Mouse (Mus musculus): Measurements from ENCODE around the gene Mllt10. TPM values are rescaled to one million over a fixed set of nuclear protein-coding genes. Genes with fewer than 3 reads are reported as not detected.
A peak's percentile ranks its signal among the peaks of the same experiment; 100 is the strongest.

The Mllt10 gene
- polyA plus RNA-seq, 1 experiment from 2014 or later, result 54.1 TPM

- H3K36me3 ChIP-seq (ENCODE audit: control insufficient read depth, insufficient read depth, low read length), result peaks cover 15% of the 10 kb centered on the region
- no peak overlapping the region for H3K27ac ChIP-seq (ENCODE audit: low read depth, low read length)
- H3K4me1 ChIP-seq (ENCODE audit: control insufficient read depth, insufficient read depth, low read length), result no peaks in the 10 kb centered on the region
- H3K9me3 ChIP-seq (ENCODE audit: control insufficient read depth, low read length), result no peaks in the 10 kb centered on the region
- no peak for ATAC-seq (ENCODE audit: low FRiP score)
- no peak overlapping the region for H3K4me3 ChIP-seq (ENCODE audit: low read depth, low read length)
- DNase-seq (ENCODE audit: low spot score, missing footprints), result no peak
- WGBS, result 90% methylated on average over 6 of the region's 6 CpGs
- H3K27me3 ChIP-seq (ENCODE audit: control insufficient read depth, insufficient read depth, low read length), result no peaks in the 10 kb centered on the region
- no peak overlapping the region for H3K4me2 ChIP-seq
- no peak overlapping the region for H3K9ac ChIP-seq (ENCODE audit: low read length)
Observed at GRCm38 (mm10) chr2:18208578-18208977, 153.5 kb downstream of the Mllt10 start.

GRCm38 (mm10) chr2:18209211-18209823, 154.3 kb downstream of the Mllt10 start:
- DNase-seq (ENCODE audit: low spot score, missing footprints), result no peak
- Histone ChIP-seq H3K9me3 (ENCODE audit: control insufficient read depth, low read length) (no peaks in the 10 kb centered on the region), H3K36me3 (ENCODE audit: control insufficient read depth, insufficient read depth, low read length) (peaks cover 15% of the 10 kb centered on the region), H3K4me1 (ENCODE audit: control insufficient read depth, insufficient read depth, low read length) (no peaks in the 10 kb centered on the region), H3K27ac (ENCODE audit: low read depth, low read length) (no peak overlapping the region), H3K27me3 (ENCODE audit: control insufficient read depth, insufficient read depth, low read length) (no peaks in the 10 kb centered on the region), H3K9ac (ENCODE audit: low read length) (no peak overlapping the region), H3K4me3 (ENCODE audit: low read depth, low read length) (no peak overlapping the region), H3K4me2 (no peak overlapping the region)
- no peak for ATAC-seq (ENCODE audit: low FRiP score)
- WGBS, result 90% methylated on average over 7 of the region's 7 CpGs

GRCm38 (mm10) chr2:18209948-18210347, 154.9 kb downstream of the Mllt10 start:
- Histone ChIP-seq H3K4me3 (ENCODE audit: low read depth, low read length) (no peak overlapping the region), H3K9me3 (ENCODE audit: control insufficient read depth, low read length) (no peaks in the 10 kb centered on the region), H3K4me1 (ENCODE audit: control insufficient read depth, insufficient read depth, low read length) (no peaks in the 10 kb centered on the region), H3K9ac (ENCODE audit: low read length) (no peak overlapping the region), H3K36me3 (ENCODE audit: control insufficient read depth, insufficient read depth, low read length) (peaks cover 15% of the 10 kb centered on the region), H3K27ac (ENCODE audit: low read depth, low read length) (no peak overlapping the region), H3K27me3 (ENCODE audit: control insufficient read depth, insufficient read depth, low read length) (no peaks in the 10 kb centered on the region), H3K4me2 (no peak overlapping the region)
- WGBS, result 88% methylated on average over 4 of the region's 4 CpGs
- DNase-seq (ENCODE audit: low spot score, missing footprints) (no peak), ATAC-seq (ENCODE audit: low FRiP score) (no peak)

- H3K27me3 ChIP-seq (ENCODE audit: control insufficient read depth, insufficient read depth, low read length), result no peaks in the 10 kb centered on the region
- 84% methylated on average over 2 of the region's 2 CpGs for WGBS
- no peak overlapping the region for H3K4me2 ChIP-seq
- H3K4me3 ChIP-seq (ENCODE audit: low read depth, low read length), result no peak overlapping the region
- H3K9me3 ChIP-seq (ENCODE audit: control insufficient read depth, low read length), result no peaks in the 10 kb centered on the region
- ATAC-seq (ENCODE audit: low FRiP score) (no peak), DNase-seq (ENCODE audit: low spot score, missing footprints) (no peak)
- H3K27ac ChIP-seq (ENCODE audit: low read depth, low read length), result no peak overlapping the region
- H3K9ac ChIP-seq (ENCODE audit: low read length), result no peak overlapping the region
- no peaks in the 10 kb centered on the region for H3K4me1 ChIP-seq (ENCODE audit: control insufficient read depth, insufficient read depth, low read length)
- H3K36me3 ChIP-seq (ENCODE audit: control insufficient read depth, insufficient read depth, low read length), result peaks cover 17% of the 10 kb centered on the region
Observed at GRCm38 (mm10) chr2:18214031-18214430, 159.0 kb downstream of the Mllt10 start.

- H3K4me1 ChIP-seq (ENCODE audit: control insufficient read depth, insufficient read depth, low read length), result no peaks in the 10 kb centered on the region
- H3K36me3 ChIP-seq (ENCODE audit: control insufficient read depth, insufficient read depth, low read length), result peaks cover 15% of the 10 kb centered on the region
- no peaks in the 10 kb centered on the region for H3K27me3 ChIP-seq (ENCODE audit: control insufficient read depth, insufficient read depth, low read length)
- no peak overlapping the region for H3K9ac ChIP-seq (ENCODE audit: low read length)
- no peak overlapping the region for H3K4me3 ChIP-seq (ENCODE audit: low read depth, low read length)
- whole genome bisulfite sequencing, result 58% methylated on average over 3 of the region's 3 CpGs
- ATAC-seq (ENCODE audit: low FRiP score) (peak; percentile 52; the same call in 1 of the 2 replicates), DNase-seq (ENCODE audit: low spot score, missing footprints) (no peak)
- H3K4me2 ChIP-seq, result no peak overlapping the region
- no peaks in the 10 kb centered on the region for H3K9me3 ChIP-seq (ENCODE audit: control insufficient read depth, low read length)
- H3K27ac ChIP-seq (ENCODE audit: low read depth, low read length), result no peak overlapping the region
Observed at GRCm38 (mm10) chr2:18217867-18218266, 162.8 kb downstream of the Mllt10 start.

GRCm38 (mm10) chr2:18218500-18218899, 163.5 kb downstream of the Mllt10 start:
- DNase-seq (ENCODE audit: low spot score, missing footprints), result no peak
- Histone ChIP-seq H3K36me3 (ENCODE audit: control insufficient read depth, insufficient read depth, low read length) (peaks cover 10% of the 10 kb centered on the region), H3K9ac (ENCODE audit: low read length) (no peak overlapping the region), H3K27me3 (ENCODE audit: control insufficient read depth, insufficient read depth, low read length) (no peaks in the 10 kb centered on the region), H3K4me2 (no peak overlapping the region), H3K4me1 (ENCODE audit: control insufficient read depth, insufficient read depth, low read length) (no peaks in the 10 kb centered on the region), H3K9me3 (ENCODE audit: control insufficient read depth, low read length) (no peaks in the 10 kb centered on the region), H3K4me3 (ENCODE audit: low read depth, low read length) (no peak overlapping the region), H3K27ac (ENCODE audit: low read depth, low read length) (no peak overlapping the region)
- WGBS, result 81% methylated on average over 5 of the region's 5 CpGs
- ATAC-seq (ENCODE audit: low FRiP score), result no peak

- Histone ChIP-seq H3K9ac (ENCODE audit: low read length) (no peak overlapping the region), H3K36me3 (ENCODE audit: control insufficient read depth, insufficient read depth, low read length) (peaks cover 10% of the 10 kb centered on the region), H3K4me2 (no peak overlapping the region), H3K27ac (ENCODE audit: low read depth, low read length) (no peak overlapping the region), H3K4me1 (ENCODE audit: control insufficient read depth, insufficient read depth, low read length) (no peaks in the 10 kb centered on the region), H3K9me3 (ENCODE audit: control insufficient read depth, low read length) (no peaks in the 10 kb centered on the region), H3K4me3 (ENCODE audit: low read depth, low read length) (no peak overlapping the region), H3K27me3 (ENCODE audit: control insufficient read depth, insufficient read depth, low read length) (no peaks in the 10 kb centered on the region)
- 81% methylated on average over 8 of the region's 8 CpGs for WGBS
- ATAC-seq (ENCODE audit: low FRiP score), result no peak
- DNase-seq (ENCODE audit: low spot score, missing footprints), result no peak
Observed at GRCm38 (mm10) chr2:18219136-18219535, 164.1 kb downstream of the Mllt10 start.

- H3K9ac ChIP-seq (ENCODE audit: low read length), result no peak overlapping the region
- H3K9me3 ChIP-seq (ENCODE audit: control insufficient read depth, low read length), result no peaks in the 10 kb centered on the region
- 82% methylated on average over 13 of the region's 13 CpGs for WGBS
- no peak overlapping the region for H3K4me3 ChIP-seq (ENCODE audit: low read depth, low read length)
- H3K27ac ChIP-seq (ENCODE audit: low read depth, low read length), result no peak overlapping the region
- H3K4me1 ChIP-seq (ENCODE audit: control insufficient read depth, insufficient read depth, low read length), result no peaks in the 10 kb centered on the region
- H3K27me3 ChIP-seq (ENCODE audit: control insufficient read depth, insufficient read depth, low read length), result no peaks in the 10 kb centered on the region
- DNase-seq (ENCODE audit: low spot score, missing footprints), result no peak
- peaks cover 10% of the 10 kb centered on the region for H3K36me3 ChIP-seq (ENCODE audit: control insufficient read depth, insufficient read depth, low read length)
- ATAC-seq (ENCODE audit: low FRiP score), result no peak
- H3K4me2 ChIP-seq, result no peak overlapping the region
Observed at GRCm38 (mm10) chr2:18219569-18219968, 164.5 kb downstream of the Mllt10 start.

GRCm38 (mm10) chr2:18228486-18229062, 173.5 kb downstream of the Mllt10 start:
- Histone ChIP-seq H3K36me3 (ENCODE audit: control insufficient read depth, insufficient read depth, low read length) (no peaks in the 10 kb centered on the region), H3K4me1 (ENCODE audit: control insufficient read depth, insufficient read depth, low read length) (peaks cover 7% of the 10 kb centered on the region), H3K4me3 (ENCODE audit: low read depth, low read length) (no peak overlapping the region), H3K4me2 (no peak overlapping the region), H3K9ac (ENCODE audit: low read length) (no peak overlapping the region), H3K27ac (ENCODE audit: low read depth, low read length) (no peak overlapping the region), H3K27me3 (ENCODE audit: control insufficient read depth, insufficient read depth, low read length) (no peaks in the 10 kb centered on the region), H3K9me3 (ENCODE audit: control insufficient read depth, low read length) (no peaks in the 10 kb centered on the region)
- 67% methylated on average over 8 of the region's 8 CpGs for WGBS
- DNase-seq (ENCODE audit: low spot score, missing footprints) (peak; percentile 53), ATAC-seq (ENCODE audit: low FRiP score) (no peak)
